Mouse (Mus musculus): ENCODE data around the gene H6pd.
A peak's percentile ranks its signal among the peaks of the same experiment; 100 is the strongest.

Gene H6pd

DNA sequence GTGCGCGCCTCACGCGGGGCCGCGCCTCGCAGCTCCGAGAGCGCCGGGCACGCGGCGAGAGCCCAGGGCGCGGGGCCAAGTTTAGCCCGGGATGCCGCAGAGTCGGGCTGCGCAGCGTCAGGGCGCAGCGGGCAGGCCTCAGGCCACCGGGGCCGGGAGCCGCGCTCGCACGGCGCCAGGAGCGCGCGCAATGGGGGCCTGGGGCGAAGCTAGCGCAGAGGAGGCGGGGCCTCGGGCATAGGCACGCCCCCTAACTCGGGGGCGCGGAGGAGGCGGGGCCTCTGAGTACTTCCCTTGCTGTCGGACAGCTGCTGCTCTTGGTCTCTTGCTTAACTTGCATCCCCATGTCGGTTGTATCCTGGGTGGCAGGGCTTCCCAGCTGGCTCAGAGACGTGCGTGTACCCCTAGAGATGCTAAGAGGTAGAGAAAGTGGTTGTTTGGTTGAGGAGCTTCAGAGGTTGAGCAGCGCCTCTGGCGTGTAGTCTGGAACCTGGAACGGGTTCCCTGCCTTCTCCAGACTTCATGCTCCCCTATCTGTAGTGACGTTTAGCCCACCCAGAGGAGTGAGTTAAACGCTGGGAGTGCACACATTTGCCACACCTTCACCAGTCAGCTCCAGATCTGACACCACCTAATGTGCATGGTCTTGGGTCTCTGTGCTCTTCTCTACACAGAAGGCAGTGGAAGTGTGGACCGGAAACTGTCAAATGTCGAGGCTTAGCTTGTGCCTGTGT lies at the start of gene H6pd:
Gene H6pd, minus strand, starts transcription at position 171 of the 734 bp plus-strand sequence.
- peaks cover 57% of the 10 kb centered on the region for H3K4me1 ChIP-seq (replicated peaks; ENCODE audit: low read depth, low read length)
- peaks cover 20% of the 10 kb centered on the region for H3K27me3 ChIP-seq (ENCODE audit: insufficient read depth, low read length)
- no peaks in the 10 kb centered on the region for H3K36me3 ChIP-seq (ENCODE audit: insufficient read depth, low read length)
- H3K4me3 ChIP-seq (replicated peaks; ENCODE audit: low read length): peak within 1 kb of the TSS; percentile 87
- no peaks in the 10 kb centered on the region for H3K9me3 ChIP-seq (ENCODE audit: low read length)
- no peak for TF ChIP-seq NANOG (IDR thresholded peaks at IDR 0.05; ENCODE audit: borderline replicate concordance, low read length)
- TF ChIP-seq POU5F1 (IDR thresholded peaks at IDR 0.05; ENCODE audit: borderline replicate concordance, low read length): no peak
- TF ChIP-seq CTCF (conservative IDR thresholded peaks at IDR 0.05; ENCODE audit: low read length): no peak

DNA sequence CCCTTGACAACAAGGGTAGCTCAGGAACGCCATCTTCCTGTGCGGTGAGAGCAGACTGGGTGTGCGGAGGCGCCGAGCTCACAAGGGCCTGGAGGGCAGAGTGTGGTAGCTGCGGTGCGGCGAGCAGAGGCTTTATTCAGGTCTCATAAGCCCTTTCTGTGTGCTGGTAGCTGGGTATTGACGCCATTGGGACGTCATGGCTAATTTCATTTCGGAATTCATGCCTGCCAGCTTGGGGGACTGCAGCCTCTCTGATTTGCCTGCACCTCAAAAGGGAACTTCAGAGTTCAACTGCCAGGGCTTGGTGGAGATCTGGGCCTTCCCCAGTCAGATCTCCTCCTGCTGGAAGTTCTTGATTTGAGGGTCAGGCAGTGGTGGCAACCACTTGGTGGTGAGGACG lies 48.9 kb upstream of the H6pd start:
- H3K9me3 ChIP-seq (ENCODE audit: low read length): no peaks in the 10 kb centered on the region
- peaks cover 99% of the 10 kb centered on the region for H3K36me3 ChIP-seq (ENCODE audit: insufficient read depth, low read length)
- H3K27me3 ChIP-seq (ENCODE audit: insufficient read depth, low read length): no peaks in the 10 kb centered on the region
- no peak overlapping the region for H3K4me3 ChIP-seq (replicated peaks; ENCODE audit: low read length)
- no peak for TF ChIP-seq CTCF (conservative IDR thresholded peaks at IDR 0.05; ENCODE audit: low read length)
- no peak for TF ChIP-seq NANOG (IDR thresholded peaks at IDR 0.05; ENCODE audit: borderline replicate concordance, low read length)
- no peak for TF ChIP-seq POU5F1 (IDR thresholded peaks at IDR 0.05; ENCODE audit: borderline replicate concordance, low read length)
- peaks cover 80% of the 10 kb centered on the region for H3K4me1 ChIP-seq (replicated peaks; ENCODE audit: low read depth, low read length)

DNA sequence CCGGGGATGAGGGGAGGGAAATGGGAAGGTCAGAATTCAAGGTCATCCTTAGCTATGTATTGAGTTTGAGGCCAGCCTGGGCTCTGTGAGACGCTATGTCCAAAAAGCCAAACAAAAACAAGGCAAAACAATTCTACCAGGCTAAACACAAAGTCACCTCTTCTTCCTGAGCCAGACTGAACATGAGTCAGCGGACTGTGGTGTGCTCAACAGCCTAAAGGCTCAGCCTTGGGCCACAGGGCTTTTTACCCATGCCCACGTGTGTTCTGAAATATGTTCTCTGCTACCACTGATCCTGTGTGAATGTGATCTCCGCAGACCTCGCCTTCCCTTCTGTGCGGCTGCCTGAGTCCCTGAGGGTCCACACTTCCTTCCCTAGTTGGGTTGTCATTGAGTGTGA lies 47.3 kb upstream of the H6pd start:
- TF ChIP-seq NANOG (IDR thresholded peaks at IDR 0.05; ENCODE audit: borderline replicate concordance, low read length) (no peak), CTCF (conservative IDR thresholded peaks at IDR 0.05; ENCODE audit: low read length) (no peak), POU5F1 (IDR thresholded peaks at IDR 0.05; ENCODE audit: borderline replicate concordance, low read length) (no peak)
- peaks cover 95% of the 10 kb centered on the region for H3K36me3 ChIP-seq (ENCODE audit: insufficient read depth, low read length)
- peaks cover 75% of the 10 kb centered on the region for H3K4me1 ChIP-seq (replicated peaks; ENCODE audit: low read depth, low read length)
- H3K27me3 ChIP-seq (ENCODE audit: insufficient read depth, low read length): no peaks in the 10 kb centered on the region
- no peaks in the 10 kb centered on the region for H3K9me3 ChIP-seq (ENCODE audit: low read length)
- H3K4me3 ChIP-seq (replicated peaks; ENCODE audit: low read length): no peak overlapping the region

DNA sequence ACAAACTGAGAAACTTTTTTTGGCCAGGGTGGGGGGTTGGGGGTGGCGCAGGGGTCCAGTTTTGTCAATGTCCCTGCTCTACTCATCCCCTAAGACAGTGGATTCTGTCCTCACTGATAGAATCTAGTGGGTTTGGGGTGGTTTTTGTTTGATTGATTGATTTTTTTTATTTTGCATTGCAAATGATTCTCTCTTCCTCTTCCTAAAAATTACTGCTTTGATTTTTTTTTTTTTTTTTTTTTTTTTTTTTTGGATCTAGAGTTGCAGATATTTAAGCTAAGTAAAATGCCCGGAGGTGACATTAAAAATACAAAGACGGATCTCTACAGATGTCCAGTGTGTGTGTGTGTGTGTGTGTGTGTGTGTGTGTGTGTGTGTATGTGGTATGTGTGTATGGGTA lies 43.6 kb upstream of the H6pd start:
- Histone ChIP-seq H3K36me3 (ENCODE audit: insufficient read depth, low read length) (peaks cover 73% of the 10 kb centered on the region), H3K27me3 (ENCODE audit: insufficient read depth, low read length) (peaks cover 25% of the 10 kb centered on the region), H3K4me1 (replicated peaks; ENCODE audit: low read depth, low read length) (peaks cover 74% of the 10 kb centered on the region), H3K9me3 (ENCODE audit: low read length) (no peaks in the 10 kb centered on the region), H3K4me3 (replicated peaks; ENCODE audit: low read length) (no peak overlapping the region)
- TF ChIP-seq POU5F1 (IDR thresholded peaks at IDR 0.05; ENCODE audit: borderline replicate concordance, low read length) (no peak), NANOG (IDR thresholded peaks at IDR 0.05; ENCODE audit: borderline replicate concordance, low read length) (no peak), CTCF (conservative IDR thresholded peaks at IDR 0.05; ENCODE audit: low read length) (no peak)

DNA sequence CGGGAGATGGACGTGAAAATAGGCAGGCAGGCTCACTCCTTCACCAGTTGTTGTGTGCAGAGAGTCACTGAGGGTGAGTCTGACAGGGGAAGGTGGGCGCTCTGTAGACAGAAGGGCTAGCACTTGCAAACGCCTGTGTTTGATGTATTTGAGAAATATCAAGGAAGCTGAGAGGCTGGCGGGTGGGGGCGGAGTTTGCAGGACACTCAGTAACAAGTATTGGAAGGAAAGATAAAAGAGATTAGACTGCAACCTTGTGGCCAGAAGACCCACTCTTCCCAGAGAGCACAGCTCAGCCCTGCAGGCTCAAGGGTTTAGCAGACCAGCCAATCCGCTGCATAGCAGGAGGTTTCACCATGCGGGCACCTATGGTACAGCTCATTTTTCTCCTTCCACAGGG lies 42.7 kb upstream of the H6pd start:
- Histone ChIP-seq H3K4me3 (replicated peaks; ENCODE audit: low read length) (peak overlapping the region; percentile 86), H3K27me3 (ENCODE audit: insufficient read depth, low read length) (peaks cover 27% of the 10 kb centered on the region), H3K36me3 (ENCODE audit: insufficient read depth, low read length) (peaks cover 64% of the 10 kb centered on the region), H3K4me1 (replicated peaks; ENCODE audit: low read depth, low read length) (peaks cover 69% of the 10 kb centered on the region), H3K9me3 (ENCODE audit: low read length) (no peaks in the 10 kb centered on the region)
- TF ChIP-seq CTCF (conservative IDR thresholded peaks at IDR 0.05; ENCODE audit: low read length) (no peak), POU5F1 (IDR thresholded peaks at IDR 0.05; ENCODE audit: borderline replicate concordance, low read length) (no peak)

DNA sequence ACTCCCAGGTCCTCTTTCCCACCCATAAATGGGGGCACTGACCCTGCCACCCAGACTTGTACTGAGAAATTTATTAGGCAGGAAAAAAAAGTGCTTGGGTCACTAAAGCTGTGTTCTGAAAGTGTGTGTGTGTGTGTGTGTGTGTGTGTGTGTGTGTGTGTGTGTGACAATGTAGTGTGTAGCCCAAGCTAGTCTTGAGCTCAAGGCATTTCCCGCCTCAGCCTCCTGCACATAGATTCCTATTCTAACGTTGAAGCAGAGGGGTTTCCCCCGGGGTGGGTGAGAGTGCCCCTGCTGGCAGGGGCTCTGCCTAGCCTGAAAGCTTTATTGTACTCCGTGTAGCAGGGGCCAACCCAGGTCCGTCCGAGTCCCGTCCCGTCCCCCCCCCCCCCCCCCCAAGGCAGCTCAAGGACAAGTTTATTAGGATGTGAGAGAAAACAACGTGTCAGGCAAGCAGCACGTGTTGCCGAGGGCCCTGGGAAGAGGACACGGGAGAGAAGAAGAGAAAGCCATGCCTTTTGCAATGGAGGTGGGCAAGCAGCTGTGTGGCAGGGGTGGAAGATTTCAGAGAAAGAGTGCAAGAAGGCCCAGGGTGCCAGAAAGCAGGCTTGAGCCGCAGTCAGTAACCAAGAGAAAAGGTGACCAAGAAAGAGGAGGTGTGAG lies 40.9 kb upstream of the H6pd start:
- peaks cover 44% of the 10 kb centered on the region for H3K27me3 ChIP-seq (ENCODE audit: insufficient read depth, low read length)
- no peaks in the 10 kb centered on the region for H3K9me3 ChIP-seq (ENCODE audit: low read length)
- TF ChIP-seq CTCF (conservative IDR thresholded peaks at IDR 0.05; ENCODE audit: low read length) (peak; percentile 17; the same call in 1 of the 2 replicates), POU5F1 (IDR thresholded peaks at IDR 0.05; ENCODE audit: borderline replicate concordance, low read length) (no peak), NANOG (IDR thresholded peaks at IDR 0.05; ENCODE audit: borderline replicate concordance, low read length) (no peak)
- H3K4me1 ChIP-seq (replicated peaks; ENCODE audit: low read depth, low read length): peaks cover 58% of the 10 kb centered on the region
- peaks cover 62% of the 10 kb centered on the region for H3K36me3 ChIP-seq (ENCODE audit: insufficient read depth, low read length)
- H3K4me3 ChIP-seq (replicated peaks; ENCODE audit: low read length): peak overlapping the region; percentile 86

DNA sequence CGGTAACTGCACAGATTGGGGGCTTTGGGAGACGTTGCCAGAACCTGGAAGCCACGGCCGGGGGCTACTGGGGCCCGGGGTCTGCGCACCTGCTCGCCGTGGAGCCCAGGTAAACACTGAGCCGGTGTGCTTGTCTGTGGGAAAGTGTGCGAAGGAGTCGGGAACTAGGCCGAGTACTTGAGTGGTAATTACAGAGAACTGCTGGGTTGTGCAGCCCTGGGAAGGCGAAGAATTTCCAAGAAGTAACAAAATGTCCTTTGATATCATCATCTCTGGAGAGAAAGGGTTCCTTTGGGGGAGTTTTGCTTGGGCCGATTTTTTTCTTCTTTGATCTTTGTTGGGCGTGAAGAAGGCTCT lies 40.3 kb upstream of the H6pd start:
- H3K9me3 ChIP-seq (ENCODE audit: low read length): no peaks in the 10 kb centered on the region
- peaks cover 44% of the 10 kb centered on the region for H3K27me3 ChIP-seq (ENCODE audit: insufficient read depth, low read length)
- peaks cover 53% of the 10 kb centered on the region for H3K4me1 ChIP-seq (replicated peaks; ENCODE audit: low read depth, low read length)
- H3K4me3 ChIP-seq (replicated peaks; ENCODE audit: low read length): peak overlapping the region; percentile 86
- peaks cover 58% of the 10 kb centered on the region for H3K36me3 ChIP-seq (ENCODE audit: insufficient read depth, low read length)
- TF ChIP-seq NANOG (IDR thresholded peaks at IDR 0.05; ENCODE audit: borderline replicate concordance, low read length) (no peak), POU5F1 (IDR thresholded peaks at IDR 0.05; ENCODE audit: borderline replicate concordance, low read length) (no peak), CTCF (conservative IDR thresholded peaks at IDR 0.05; ENCODE audit: low read length) (no peak)

DNA sequence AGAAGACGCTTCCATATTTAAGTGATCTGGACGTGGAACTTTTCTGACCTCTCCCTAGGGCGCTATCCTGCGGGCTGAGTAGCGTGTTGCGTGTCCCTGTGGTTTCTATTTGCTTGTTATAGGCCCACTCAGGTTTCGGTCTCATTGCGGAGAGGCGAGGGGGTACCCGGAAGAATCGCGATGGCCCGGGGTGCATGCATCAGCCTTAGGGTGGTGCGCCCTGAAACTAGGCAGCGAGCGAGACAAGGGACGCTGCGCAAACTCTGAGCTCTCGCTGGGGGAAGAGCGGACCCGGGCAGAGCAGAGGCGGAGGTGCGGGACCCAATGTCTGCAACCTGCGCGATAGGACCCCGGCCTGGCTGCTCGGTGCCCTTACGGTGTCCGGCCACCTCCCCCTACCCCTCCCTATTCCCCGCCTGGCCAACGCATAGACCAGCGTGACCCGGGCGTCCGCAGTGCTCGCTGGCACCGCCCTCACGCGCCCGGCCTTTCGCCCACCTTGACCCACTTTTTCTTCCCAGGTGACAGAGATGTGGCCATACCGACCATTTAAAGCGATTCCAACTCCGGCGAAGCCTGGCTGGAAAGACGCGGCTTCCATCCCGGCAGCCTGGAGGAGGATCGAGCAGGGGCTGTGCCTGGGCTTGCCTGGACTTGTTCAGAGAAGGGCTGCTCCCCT lies 39.8 kb upstream of the H6pd start:
- peaks cover 48% of the 10 kb centered on the region for H3K4me1 ChIP-seq (replicated peaks; ENCODE audit: low read depth, low read length)
- H3K9me3 ChIP-seq (ENCODE audit: low read length): no peaks in the 10 kb centered on the region
- H3K4me3 ChIP-seq (replicated peaks; ENCODE audit: low read length): peak overlapping the region; percentile 86
- peaks cover 53% of the 10 kb centered on the region for H3K36me3 ChIP-seq (ENCODE audit: insufficient read depth, low read length)
- peaks cover 44% of the 10 kb centered on the region for H3K27me3 ChIP-seq (ENCODE audit: insufficient read depth, low read length)
- TF ChIP-seq CTCF (conservative IDR thresholded peaks at IDR 0.05; ENCODE audit: low read length) (no peak), POU5F1 (IDR thresholded peaks at IDR 0.05; ENCODE audit: borderline replicate concordance, low read length) (no peak), NANOG (IDR thresholded peaks at IDR 0.05; ENCODE audit: borderline replicate concordance, low read length) (no peak)

Data from E14TG2a.4 (cell line).